Mouse (Mus musculus) kidney, adult 2 months (tissue): ENCODE data around the gene Esyt2.

Experiments used
- CTCF ChIP-seq: fragments of 200-500 bp; conservative IDR thresholded peaks from 2 replicates; pipeline ENCODE4 v1.5.1; 2011; ENCODE audit warnings: low read depth, mild to moderate bottlenecking, control low read depth, low read length, moderate library complexity, mixed read lengths; ENCODE audit not compliant: insufficient read depth, insufficient read length
- POLR2A ChIP-seq: fragments of 200-500 bp; IDR thresholded peaks from one replicate; pipeline ENCODE4 v1.6.1; 2011; ENCODE audit warnings: low read depth, low read length, control low read depth

- TF ChIP-seq POLR2A (no peak), CTCF (no peak)
Measured at GRCm38 (mm10) chr12:116270538-116270937, 10.5 kb upstream of the Esyt2 start.
